Mouse (Mus musculus) embryonic fibroblast, embryonic 13.5 days (primary cell): Measurements from ENCODE around the gene Foxd2. TPM values are rescaled to one million over a fixed set of nuclear protein-coding genes. Genes with fewer than 3 reads are reported as not detected.

Experiments used
- H3K27ac ChIP-seq: 2 replicates; pipeline ENCODE4 v1.5.1; 2012; ENCODE audit warnings: low read length, control low read depth, inconsistent platforms; ENCODE audit not compliant: insufficient read depth
- H3K4me1 ChIP-seq: 2 replicates; pipeline ENCODE4 v1.6.1; 2011; ENCODE audit warnings: low read length; ENCODE audit not compliant: control insufficient read depth, insufficient read depth
- H3K4me3 ChIP-seq: 2 replicates; pipeline ENCODE4 v1.5.1; 2011; ENCODE audit warnings: mild to moderate bottlenecking, control low read depth, low read length; ENCODE audit not compliant: insufficient read depth
- CTCF ChIP-seq: IDR thresholded peaks from 2 replicates; pipeline ENCODE4 v1.5.1; 2011; ENCODE audit warnings: mild to moderate bottlenecking, control low read depth, low read length, moderate library complexity, borderline replicate concordance; ENCODE audit not compliant: insufficient read depth
- POLR2A ChIP-seq: IDR thresholded peaks from 2 replicates; pipeline ENCODE4 v1.6.1; 2011; ENCODE audit warnings: low read depth, mild to moderate bottlenecking, control low read depth, low read length, moderate library complexity
- polyA plus RNA-seq: library from polyadenylated mRNA; stranded (reverse); fragments of >200 nt; gene quantifications from 2 replicates; pipeline ENCODE4 v1.2.4, GENCODE M21; 2011; ENCODE audit warnings: low read depth; ENCODE audit not compliant: missing spikeins, insufficient read length

The Foxd2 gene
- 0.47 and 0.94 TPM in 2 replicates for polyA plus RNA-seq

DNA sequence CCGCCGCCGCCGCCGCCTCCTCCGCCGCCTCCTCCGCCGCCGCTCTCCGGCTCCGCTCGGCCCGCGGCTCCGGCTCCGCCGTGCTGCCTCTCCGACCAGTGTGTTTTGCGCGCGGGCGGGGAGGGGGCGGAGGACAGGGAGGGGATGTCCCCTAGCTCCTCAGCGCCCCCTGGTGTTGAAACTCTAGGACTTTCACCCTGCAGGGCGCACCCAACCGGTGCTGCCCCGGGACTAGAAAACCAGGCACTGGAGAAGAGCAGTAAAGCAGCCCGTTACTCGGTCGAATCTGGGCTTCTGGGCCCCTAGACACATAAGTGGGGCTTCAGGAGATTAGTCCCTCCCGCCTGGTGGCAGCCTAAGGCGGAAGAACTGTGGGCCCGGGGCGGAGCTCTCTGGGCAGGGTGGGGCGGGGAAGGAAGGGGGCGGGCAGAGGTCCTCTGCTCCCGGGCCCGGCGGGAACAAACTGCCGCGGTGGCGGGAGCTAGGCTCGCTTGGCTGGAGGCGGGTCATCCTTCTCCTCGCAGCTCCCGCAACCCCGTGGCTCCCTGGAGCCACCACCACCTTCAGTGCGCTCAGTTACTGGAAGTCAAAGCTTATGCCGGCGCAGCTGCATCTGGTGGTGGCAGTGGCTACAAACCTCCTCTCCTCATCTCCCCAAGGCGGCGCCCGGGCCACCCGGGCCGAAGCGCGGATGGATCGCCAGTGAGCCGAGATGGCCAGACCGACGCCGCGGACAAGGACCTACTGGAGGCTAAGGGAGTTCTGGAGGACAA is at the start of gene Foxd2:
Foxd2 (minus strand) TSS at position 45 of the 773 bp plus-strand sequence.
- Histone ChIP-seq H3K27ac (peak within 1 kb of the TSS; percentile 64), H3K4me1 (no peaks in the 10 kb centered on the region; the same call in 1 of the 2 replicates), H3K4me3 (peak within 1 kb of the TSS; percentile 48)
- TF ChIP-seq POLR2A, result peak; percentile 52
- TF ChIP-seq CTCF, result peak; percentile 71

DNA sequence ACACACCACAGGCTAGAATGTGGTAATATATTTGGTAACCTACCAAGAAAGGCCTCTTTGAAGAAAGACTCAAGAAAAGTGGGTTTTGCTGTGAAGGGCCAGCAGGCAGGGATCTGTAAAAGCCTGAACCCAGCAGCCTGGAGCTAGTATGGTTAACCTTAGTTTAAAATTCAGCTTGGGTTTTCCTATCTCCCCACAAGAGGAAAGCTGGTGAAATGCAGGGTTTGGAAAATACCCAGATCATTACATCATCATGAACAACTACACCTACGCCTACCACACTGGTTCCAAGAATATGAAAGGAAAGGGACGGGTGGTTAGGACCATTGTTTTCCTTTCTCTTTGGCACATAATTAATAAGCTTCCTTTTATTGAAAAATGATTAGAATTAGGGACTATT is 49.6 kb upstream of the Foxd2 start:
- Histone ChIP-seq H3K4me1 (peaks cover 13% of the 10 kb centered on the region), H3K4me3 (no peak overlapping the region), H3K27ac (0 out of 2 replicates have a peak overlapping the region, but pooled peaks have one; percentile 11)
- TF ChIP-seq POLR2A (no peak), CTCF (no peak)

DNA sequence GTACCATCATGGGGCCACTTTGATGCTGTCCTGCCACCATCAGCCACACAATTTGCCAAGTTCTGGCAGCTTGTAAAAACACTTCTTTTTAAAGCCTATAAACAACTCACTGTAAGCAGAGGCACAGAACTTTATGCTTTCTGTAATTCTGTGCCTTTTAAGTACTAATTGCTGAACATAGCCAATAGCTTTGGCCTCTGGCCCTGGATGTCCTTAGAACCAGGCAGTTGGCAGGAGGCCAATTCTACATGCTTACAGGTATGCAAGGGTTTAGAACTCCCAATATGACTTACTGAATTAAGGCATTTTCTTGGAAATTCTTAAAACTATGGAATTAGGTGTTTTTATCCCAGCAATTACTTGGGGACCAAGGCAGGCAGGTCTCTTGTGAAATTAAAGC is 48.7 kb upstream of the Foxd2 start:
- Histone ChIP-seq H3K27ac (no peak overlapping the region), H3K4me1 (peaks cover 13% of the 10 kb centered on the region), H3K4me3 (no peak overlapping the region)
- TF ChIP-seq CTCF (no peak), POLR2A (no peak)

DNA sequence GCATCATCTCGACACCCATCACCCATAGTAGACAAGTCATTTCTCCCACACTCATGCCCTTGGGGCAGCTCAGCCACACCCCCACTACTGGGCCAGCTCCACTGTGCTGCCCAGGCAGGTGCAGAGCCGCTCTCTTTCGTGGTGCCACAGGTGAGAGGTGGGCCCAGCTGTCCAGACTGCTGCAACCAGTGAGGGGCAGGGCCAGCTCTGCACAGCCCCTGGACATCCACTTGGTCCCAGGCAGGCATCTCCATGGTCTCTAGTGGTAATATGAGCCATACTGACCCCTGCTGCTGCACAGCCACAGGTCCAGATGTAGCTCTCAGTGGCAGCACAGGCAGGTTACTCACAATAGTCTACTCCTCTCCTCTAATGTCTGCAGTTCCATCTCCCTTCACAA is 44.5 kb upstream of the Foxd2 start:
- Histone ChIP-seq H3K4me1 (peaks cover 1% of the 10 kb centered on the region; the same call in 1 of the 2 replicates), H3K27ac (no peak overlapping the region), H3K4me3 (no peak overlapping the region)
- TF ChIP-seq CTCF, result no peak
- TF ChIP-seq POLR2A, result no peak

DNA sequence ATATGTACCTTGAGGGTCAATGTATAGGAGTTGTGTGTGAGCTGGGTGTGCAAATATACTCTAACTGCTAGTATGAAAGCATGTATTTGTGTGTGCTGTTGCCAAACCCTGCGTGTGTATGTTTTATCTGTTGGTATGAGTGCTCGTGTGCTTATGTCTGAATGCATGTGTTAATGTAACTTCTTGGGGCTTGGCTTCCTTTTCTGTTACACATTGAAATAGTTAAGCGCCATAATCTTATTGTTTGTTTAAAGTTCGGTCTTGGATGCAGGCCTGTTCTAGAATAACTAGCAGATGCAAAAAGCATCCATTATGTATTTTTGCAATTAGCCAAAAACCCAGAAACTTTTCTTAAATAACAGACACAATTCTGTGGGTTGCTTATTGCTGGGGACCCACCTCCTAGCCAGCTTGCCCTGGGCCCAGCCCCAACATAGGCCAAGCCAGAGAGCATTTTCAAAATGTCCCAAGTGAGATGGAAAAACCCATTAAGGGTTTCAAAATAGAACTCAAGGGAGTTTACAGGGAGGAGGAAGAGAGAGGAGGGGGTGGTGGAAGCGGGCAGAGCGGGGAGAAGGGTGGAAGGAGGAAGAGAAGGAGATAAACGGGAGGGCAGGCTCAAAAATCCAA is 39.3 kb upstream of the Foxd2 start:
- TF ChIP-seq CTCF (no peak), POLR2A (no peak)

DNA sequence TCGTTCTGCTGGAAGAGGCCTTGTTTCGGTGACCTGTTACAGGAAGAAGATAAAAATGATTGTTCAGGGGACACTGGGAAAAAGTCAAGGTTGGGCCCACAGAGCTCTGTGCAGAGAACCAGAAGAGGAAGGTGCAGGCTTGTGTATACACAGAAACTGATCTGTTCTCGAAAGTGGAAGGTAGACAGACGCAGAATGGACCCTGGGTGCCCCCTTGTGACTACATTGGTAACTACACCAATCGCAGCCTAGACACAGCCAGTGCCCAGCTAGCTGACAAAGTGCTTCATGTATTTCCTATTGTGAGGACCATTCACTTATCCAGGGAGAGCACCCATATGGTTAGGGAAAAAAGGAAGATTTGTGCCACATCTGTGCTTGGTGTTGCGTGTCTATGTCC is 38.7 kb upstream of the Foxd2 start:
- no peaks in the 10 kb centered on the region for H3K4me1 ChIP-seq
- H3K4me3 ChIP-seq, result no peak overlapping the region
- TF ChIP-seq POLR2A (no peak), CTCF (peak; percentile 61; the same call in 1 of the 2 replicates)
- H3K27ac ChIP-seq, result no peak overlapping the region

More for the DNA sequence above, 39.3 kb upstream of the Foxd2 start:
- Histone ChIP-seq H3K27ac (no peak overlapping the region), H3K4me3 (no peak overlapping the region), H3K4me1 (no peaks in the 10 kb centered on the region)

DNA sequence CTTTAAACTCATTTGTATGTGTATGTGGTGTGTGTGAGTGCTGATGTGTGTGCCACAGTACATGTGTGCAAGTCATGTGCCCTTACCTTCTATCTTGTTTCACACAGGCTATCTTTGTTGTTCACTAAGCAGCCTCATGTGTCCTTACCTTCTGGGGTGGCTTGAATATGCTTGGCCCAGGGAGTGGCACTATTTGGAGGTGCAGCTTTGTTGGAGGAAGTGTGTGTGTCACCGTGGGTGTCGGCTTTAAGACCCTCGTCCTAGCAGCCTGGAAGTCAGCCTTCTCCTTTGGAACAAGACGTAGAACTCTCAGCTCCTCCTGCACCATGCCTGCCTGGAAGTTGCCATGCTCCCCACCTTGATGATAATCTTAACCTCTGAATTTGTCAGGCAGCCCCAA is 37.7 kb upstream of the Foxd2 start:
- Histone ChIP-seq H3K27ac (no peak overlapping the region), H3K4me1 (no peaks in the 10 kb centered on the region), H3K4me3 (no peak overlapping the region)
- no peak for TF ChIP-seq CTCF
- no peak for TF ChIP-seq POLR2A

DNA sequence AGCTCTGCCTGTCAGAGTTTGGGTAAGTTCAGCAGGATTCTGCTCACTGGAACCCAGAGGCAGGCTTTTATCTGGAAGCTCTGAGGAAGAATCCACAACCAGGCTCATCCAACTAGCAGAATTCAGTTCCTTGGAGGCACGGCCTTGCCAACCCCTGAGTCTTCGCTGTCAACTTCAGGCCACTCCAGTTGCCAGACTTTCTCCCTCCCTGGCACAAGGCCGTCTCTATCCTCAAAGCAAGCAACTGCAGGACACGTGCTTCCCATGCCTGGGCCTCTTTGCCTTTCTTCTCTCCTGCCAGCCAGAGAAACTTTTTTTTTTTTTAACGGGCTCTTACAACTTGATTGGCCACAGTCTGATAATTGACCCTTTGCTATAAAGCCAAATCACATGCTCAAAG is 36.3 kb upstream of the Foxd2 start:
- TF ChIP-seq CTCF, result no peak
- no peak for TF ChIP-seq POLR2A
- Histone ChIP-seq H3K4me1 (no peaks in the 10 kb centered on the region), H3K4me3 (no peak overlapping the region), H3K27ac (no peak overlapping the region)

DNA sequence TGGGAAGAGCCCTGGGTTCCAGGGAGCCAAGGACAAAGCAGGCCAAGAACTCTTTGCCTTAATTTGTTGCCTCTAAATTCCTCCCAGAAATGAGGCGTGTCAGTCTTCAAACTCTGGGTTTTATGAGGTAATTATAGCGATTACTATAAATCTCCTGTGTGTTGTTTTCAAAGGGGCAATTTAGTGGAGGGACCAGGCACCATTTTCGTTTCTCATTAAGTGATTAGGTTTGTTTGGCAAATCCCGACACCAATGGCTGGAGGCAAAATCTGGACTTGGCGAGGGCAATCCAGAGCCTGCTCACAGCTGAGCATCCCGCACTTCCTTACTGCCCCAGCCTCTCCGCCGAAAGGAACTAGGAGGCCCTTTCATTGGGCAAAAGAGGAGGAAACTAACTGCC is 33.9 kb upstream of the Foxd2 start:
- TF ChIP-seq CTCF (no peak), POLR2A (no peak)

DNA sequence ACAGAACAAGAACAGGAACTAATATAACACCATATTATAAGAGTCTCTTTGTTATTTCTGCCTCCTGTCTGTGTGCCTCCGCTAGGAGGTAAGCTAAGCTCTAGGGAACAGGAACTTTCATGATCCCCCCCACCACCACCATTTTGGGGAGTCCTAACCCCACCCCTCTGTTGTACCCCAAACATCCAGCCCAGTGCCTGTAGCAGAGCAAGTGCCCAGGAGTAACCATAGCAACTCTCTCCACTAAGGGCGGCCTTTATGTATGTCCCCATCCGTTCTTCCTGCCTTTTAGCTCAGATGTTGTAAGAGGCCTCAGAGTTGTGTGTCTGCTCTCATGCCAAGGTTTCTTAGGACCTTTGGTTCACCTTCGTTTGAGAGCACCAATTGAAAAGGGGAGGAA is 33.4 kb upstream of the Foxd2 start:
- no peak for TF ChIP-seq POLR2A
- no peak for TF ChIP-seq CTCF
- Histone ChIP-seq H3K4me1 (no peaks in the 10 kb centered on the region), H3K4me3 (no peak overlapping the region), H3K27ac (no peak overlapping the region)

More for the DNA sequence above, 33.9 kb upstream of the Foxd2 start:
- Histone ChIP-seq H3K4me1 (no peaks in the 10 kb centered on the region), H3K27ac (no peak overlapping the region), H3K4me3 (no peak overlapping the region)
